In the genomic region with DNA sequence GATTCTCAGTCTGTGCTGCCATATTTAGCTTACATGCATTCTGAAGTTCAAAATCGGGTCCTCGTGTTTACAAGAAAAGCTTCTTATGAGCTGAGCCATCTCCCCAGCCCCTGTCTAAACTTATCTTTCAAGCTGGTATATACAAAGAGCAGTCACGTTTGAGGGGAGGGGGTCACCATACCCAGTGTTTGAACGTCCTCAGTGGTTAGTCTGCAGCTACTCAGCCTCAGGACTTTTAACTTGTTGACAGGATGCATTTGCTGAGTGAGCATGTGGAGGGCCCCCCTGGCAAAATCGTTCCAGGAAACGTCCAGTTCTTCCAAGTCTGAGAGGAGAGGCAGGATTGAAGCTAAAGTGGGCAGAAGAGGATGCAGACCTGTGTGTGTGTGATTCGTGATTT, we compare ENCODE assay signal across 50 mouse cellular contexts. TPM values are rescaled to one million over a fixed set of nuclear protein-coding genes. Genes with fewer than 3 reads are reported as not detected.
"Had no signal": no experiment of that assay in that cellular context is flagged by ENCODE, and none has a peak within 500 bp of the region (broad histone marks: within the 10 kb centered on the region; RNA-seq: fewer than 3 reads in every experiment).

No protein-coding gene starts in this region.

- H3K4me2 ChIP-seq: heart, embryonic 11.5 days; heart, embryonic 12.5 days; heart, embryonic 13.5 days; heart, embryonic 15.5 days; hindbrain, embryonic 12.5 days; hindbrain, embryonic 13.5 days; hindbrain, embryonic 14.5 days; hindbrain, embryonic 15.5 days; intestine, embryonic 15.5 days; kidney, embryonic 15.5 days had no signal

- DNase-seq: heart, postnatal 10 days; heart, postnatal 14 days; heart, postnatal 36 days; heart, postnatal 4 days; kidney, adult 11 months; kidney, adult 18-20 months; kidney, adult 2 months; kidney, adult 8-10 months; kidney, adult 9 months; kidney, postnatal 10 days; kidney, postnatal 14 days; kidney, postnatal 25 days; kidney, postnatal 36 days; kidney, postnatal 4 days; layer of hippocampus, adult 9-11 months; layer of hippocampus, postnatal 36 days had no signal

- H3K27me3 ChIP-seq: heart, embryonic 12.5 days; heart, embryonic 13.5 days; heart, embryonic 15.5 days; hindbrain, embryonic 12.5 days; hindbrain, embryonic 13.5 days; hindbrain, embryonic 15.5 days; intestine, embryonic 15.5 days; kidney, embryonic 15.5 days had no signal

- H3K9ac ChIP-seq: heart, embryonic 12.5 days; heart, embryonic 13.5 days; heart, embryonic 15.5 days; hindbrain, embryonic 12.5 days; hindbrain, embryonic 13.5 days; hindbrain, embryonic 14.5 days; hindbrain, embryonic 15.5 days; intestine, embryonic 15.5 days; kidney, embryonic 15.5 days had no signal

- H3K9me3 ChIP-seq: heart, embryonic 10.5 days; heart, embryonic 12.5 days; heart, embryonic 13.5 days; heart, embryonic 15.5 days; hindbrain, embryonic 10.5 days; hindbrain, embryonic 12.5 days; hindbrain, embryonic 13.5 days; hindbrain, embryonic 15.5 days; intestine, embryonic 15.5 days; kidney, embryonic 15.5 days had no signal

- H3K4me1 ChIP-seq: heart, embryonic 15.5 days; hindbrain, embryonic 10.5 days; hindbrain, embryonic 12.5 days; hindbrain, embryonic 13.5 days; hindbrain, embryonic 15.5 days; intestine, embryonic 15.5 days; kidney, embryonic 15.5 days had no signal

- H3K36me3 ChIP-seq: heart, embryonic 10.5 days; heart, embryonic 12.5 days; heart, embryonic 13.5 days; heart, embryonic 15.5 days; hindbrain, embryonic 10.5 days; hindbrain, embryonic 12.5 days; hindbrain, embryonic 13.5 days; hindbrain, embryonic 15.5 days; intestine, embryonic 15.5 days; kidney, embryonic 15.5 days had no signal

- H3K27ac ChIP-seq: heart, embryonic 10.5 days; heart, embryonic 13.5 days; heart, embryonic 15.5 days; hindbrain, embryonic 10.5 days; hindbrain, embryonic 12.5 days; hindbrain, embryonic 13.5 days; hindbrain, embryonic 14.5 days; hindbrain, embryonic 15.5 days; hindbrain, postnatal 0 days; intestine, embryonic 15.5 days; kidney, embryonic 15.5 days; kidney, postnatal 0 days; layer of hippocampus, adult 2 months had no signal

- H3K4me3 ChIP-seq: heart, embryonic 10.5 days; heart, embryonic 12.5 days; heart, embryonic 13.5 days; heart, embryonic 15.5 days; hindbrain, embryonic 10.5 days; hindbrain, embryonic 12.5 days; hindbrain, embryonic 13.5 days; hindbrain, embryonic 15.5 days; intestine, embryonic 15.5 days; kidney, embryonic 15.5 days; layer of hippocampus, adult 2 months had no signal

- ATAC-seq: hindbrain, embryonic 16.5 days; hindbrain, postnatal 0 days; inflammation-experienced regulatory T-cells, adult 6 months; intestine, embryonic 15.5 days; intestine, embryonic 16.5 days; intestine, postnatal 0 days had no signal

RNA-seq across cellular contexts. Expression of a gene that starts 8.7 kb away (rescaled TPM):
- total RNA-seq: hematopoietic stem cell, adult 5-6 weeks; hindbrain, postnatal 0 days; layer of hippocampus, adult 18-20 months; layer of hippocampus, adult 2 months; layer of hippocampus, postnatal 10 days; layer of hippocampus, postnatal 14 days; layer of hippocampus, postnatal 25 days; layer of hippocampus, postnatal 36 days had no signal
- polyA plus RNA-seq: heart, embryonic 10.5 days; heart, embryonic 11.5 days; heart, embryonic 12.5 days; heart, embryonic 13.5 days; heart, embryonic 14.5 days; heart, embryonic 15.5 days; hindbrain, embryonic 10.5 days; hindbrain, embryonic 11.5 days; hindbrain, embryonic 12.5 days; hindbrain, embryonic 14.5 days; hindbrain, embryonic 15.5 days; hindbrain, postnatal 0 days had no signal

RNA-seq across cellular contexts. Expression of a gene that starts 43.3 kb away (rescaled TPM):
- total RNA-seq: heart, postnatal 10 days; heart, postnatal 14 days; heart, postnatal 25 days; heart, postnatal 36 days; heart, postnatal 4 days; layer of hippocampus, postnatal 25 days; layer of hippocampus, postnatal 36 days had no signal
- polyA plus RNA-seq: large intestine, adult 2 months had no signal

RNA-seq across cellular contexts. Expression of a gene that starts 46.7 kb away (rescaled TPM):
- total RNA-seq: heart, postnatal 10 days; heart, postnatal 14 days; heart, postnatal 25 days; heart, postnatal 36 days; heart, postnatal 4 days; hematopoietic stem cell, adult 5-6 weeks; layer of hippocampus, adult 18-20 months; layer of hippocampus, adult 2 months; layer of hippocampus, adult 8-10 months; layer of hippocampus, postnatal 10 days; layer of hippocampus, postnatal 14 days; layer of hippocampus, postnatal 25 days; layer of hippocampus, postnatal 36 days had no signal
- polyA plus RNA-seq: heart, embryonic 10.5 days; heart, embryonic 13.5 days; heart, embryonic 14.5 days; heart, embryonic 15.5 days; heart, embryonic 16.5 days; heart, postnatal 0 days; hindbrain, embryonic 10.5 days; hindbrain, embryonic 11.5 days; hindbrain, embryonic 12.5 days; hindbrain, embryonic 14.5 days; hindbrain, embryonic 15.5 days; hindbrain, postnatal 0 days; inflammation-experienced regulatory T-cells, adult 6 months; intestine, embryonic 14.5 days; intestine, embryonic 15.5 days; intestine, embryonic 16.5 days; intestine, postnatal 0 days; kidney, embryonic 14.5 days; kidney, embryonic 15.5 days; large intestine, adult 2 months had no signal

RNA-seq across cellular contexts. Expression of a gene that starts 55.1 kb away (rescaled TPM):
- total RNA-seq: heart, postnatal 10 days; heart, postnatal 14 days; heart, postnatal 25 days; heart, postnatal 36 days; heart, postnatal 4 days; hematopoietic stem cell, adult 5-6 weeks; layer of hippocampus, adult 18-20 months; layer of hippocampus, adult 2 months; layer of hippocampus, adult 8-10 months; layer of hippocampus, postnatal 14 days; layer of hippocampus, postnatal 25 days; layer of hippocampus, postnatal 36 days had no signal
- polyA plus RNA-seq: heart, embryonic 10.5 days; heart, embryonic 11.5 days; heart, embryonic 12.5 days; heart, embryonic 13.5 days; heart, embryonic 14.5 days; heart, embryonic 15.5 days; heart, embryonic 16.5 days; heart, postnatal 0 days; hindbrain, embryonic 10.5 days; hindbrain, embryonic 11.5 days; hindbrain, embryonic 12.5 days; hindbrain, embryonic 13.5 days; hindbrain, embryonic 14.5 days; hindbrain, postnatal 0 days; inflammation-experienced regulatory T-cells, adult 6 months; intestine, embryonic 14.5 days; intestine, embryonic 15.5 days; intestine, embryonic 16.5 days; intestine, postnatal 0 days; kidney, adult 2 months; kidney, embryonic 14.5 days; kidney, embryonic 15.5 days; kidney, embryonic 16.5 days; kidney, postnatal 0 days; large intestine, adult 2 months had no signal
